Mouse (Mus musculus) lung, postnatal 0 days (tissue): ENCODE measurements around the gene Tpcn1. TPM values are rescaled to one million over a fixed set of nuclear protein-coding genes. Genes with fewer than 3 reads are reported as not detected.
A peak's percentile ranks its signal among the peaks of the same experiment; 100 is the strongest.

Experiments
- ATAC-seq: fragments of 200-750 bp; cut with Nextera tagmentation; 2 replicates; pipeline ENCODE4 v1.8.0; 2017; ENCODE audit warnings: moderate library complexity
- DNase-seq: peaks from one replicate; pipeline ENCODE4 v3.0.0-alpha.2; 2016; ENCODE audit warnings: low spot score
- H3K27ac ChIP-seq: fragments of 300-500 bp; sonication (generic); 2 replicates; pipeline ENCODE4 v1.5.1; 2014; ENCODE audit warnings: antibody characterized with exemption, mild to moderate bottlenecking, low read length, mixed read lengths
- H3K27me3 ChIP-seq: fragments of 300-500 bp; sonication (generic); replicated peaks from 2 replicates; pipeline ENCODE4 v1.6.1; 2014; ENCODE audit warnings: low read length, mixed read lengths; ENCODE audit not compliant: insufficient read depth
- H3K36me3 ChIP-seq: fragments of 300-500 bp; sonication (generic); 2 replicates; pipeline ENCODE4 v1.6.1; 2014; ENCODE audit warnings: low read length, mixed read lengths; ENCODE audit not compliant: insufficient read depth
- H3K4me1 ChIP-seq: fragments of 300-500 bp; sonication (generic); 2 replicates; pipeline ENCODE4 v1.6.1; 2014; ENCODE audit warnings: antibody characterized with exemption, low read depth, low read length, mixed read lengths; ENCODE audit not compliant: insufficient read depth
- H3K4me2 ChIP-seq: fragments of 300-500 bp; sonication (generic); replicated peaks from 2 replicates; pipeline ENCODE4 v1.6.1; 2014; ENCODE audit warnings: low read depth, mild to moderate bottlenecking, low read length, moderate library complexity, mixed read lengths
- H3K4me3 ChIP-seq: fragments of 300-500 bp; sonication (generic); 2 replicates; pipeline ENCODE4 v1.5.1; 2014; ENCODE audit warnings: low read depth, low read length
- H3K9ac ChIP-seq: fragments of 300-500 bp; sonication (generic); replicated peaks from 2 replicates; pipeline ENCODE4 v1.6.1; 2014; ENCODE audit warnings: low read depth, mild to moderate bottlenecking
- H3K9me3 ChIP-seq: fragments of 300-500 bp; sonication (generic); 2 replicates; pipeline ENCODE4 v1.6.1; 2016; ENCODE audit warnings: low read length, mixed read lengths
- CTCF ChIP-seq: IDR thresholded peaks from 2 replicates; pipeline ENCODE4 v1.5.1; 2016; ENCODE audit warnings: antibody characterized with exemption, mild to moderate bottlenecking
- EP300 ChIP-seq: IDR thresholded peaks from 2 replicates; pipeline ENCODE4 v1.6.1; 2016; ENCODE audit warnings: antibody characterized with exemption, mild to moderate bottlenecking, control low read depth
- WGBS: fragments of 180-500 bp; shearing (Covaris S2); extraction: QIAGEN DNeasy Blood & Tissue Kit; methylation state at CpG from one replicate; pipeline ENCODE4 v1.1.7; 2014; 5-methylcytosine and 5-hydroxymethylcytosine counted together
- polyA plus RNA-seq: library from polyadenylated mRNA; unstranded; fragments of >200 nt; fragmentation: Nextera tagmentation; extraction: Ambion mirVana; gene quantifications from 2 replicates; pipeline ENCODE4 v1.2.1, GENCODE M21; 2015

Tpcn1 gene
- polyA plus RNA-seq, 1 experiment from 2014 or later = 17.5 TPM

DNA sequence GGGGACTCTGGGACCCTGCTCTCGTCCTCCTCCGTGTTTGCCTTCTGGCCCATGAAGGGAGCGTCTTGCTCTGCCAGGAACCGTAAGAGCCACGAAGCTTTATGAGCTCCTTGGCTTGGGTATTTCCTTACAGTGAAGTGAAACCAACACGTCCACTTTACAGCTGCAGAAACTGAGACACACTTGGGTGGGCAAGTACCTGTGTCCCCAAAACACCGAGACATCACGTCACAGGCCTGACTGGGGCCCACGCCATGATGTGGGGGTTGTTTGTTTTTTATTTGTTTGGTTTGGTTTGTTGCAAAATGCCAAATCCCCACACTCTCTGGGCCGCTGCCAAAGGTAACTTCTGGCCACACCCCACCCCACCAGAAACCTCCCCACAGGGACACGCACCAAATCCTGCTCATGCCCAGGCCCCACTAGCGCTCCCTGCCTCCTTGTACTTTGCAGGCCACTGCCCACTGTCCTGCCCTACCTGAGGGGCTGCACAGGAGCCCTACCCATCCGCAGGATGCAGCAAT, 92.7 kb downstream of the Tpcn1 start:
- Histone ChIP-seq H3K36me3 (0 out of 2 replicates have a peak, but pooled peaks cover 3% of the 10 kb centered on the region), H3K9me3 (no peaks in the 10 kb centered on the region)
- WGBS = 85% methylated on average over 13 of the region's 13 CpGs

DNA sequence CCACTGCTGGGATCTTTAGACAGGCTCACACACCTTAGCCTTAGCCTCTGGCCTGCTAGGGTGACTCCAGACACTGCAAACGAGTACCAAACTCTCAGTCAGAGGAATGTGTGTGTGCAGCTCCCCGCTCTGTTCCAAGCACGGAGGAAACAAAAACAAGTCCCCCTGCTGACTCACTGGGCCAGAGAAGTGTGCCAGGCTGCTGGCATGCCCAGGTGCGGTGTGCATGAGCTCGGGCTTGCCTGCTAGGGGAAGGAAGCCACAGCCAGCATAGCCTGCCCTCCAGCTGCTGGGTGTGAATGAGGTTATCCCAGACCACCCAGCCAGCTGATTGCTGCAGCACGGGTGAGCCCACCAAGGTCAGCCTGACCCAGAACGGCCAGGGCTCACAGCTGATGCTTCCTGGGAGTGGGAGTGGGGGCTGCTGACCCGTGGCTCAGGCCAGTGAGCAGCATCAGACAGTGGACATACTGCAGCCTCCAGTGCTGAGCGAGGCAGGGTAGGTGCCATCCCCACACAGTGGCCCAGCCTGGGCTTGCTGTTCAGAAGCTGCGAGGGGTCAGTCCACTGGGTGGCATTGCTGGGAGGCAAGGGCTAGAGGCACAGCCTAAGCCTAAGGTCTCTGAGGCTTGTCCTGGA, 93.3 kb downstream of the Tpcn1 start:
- no peaks in the 10 kb centered on the region for H3K9me3 ChIP-seq
- H3K4me3 ChIP-seq = no peak overlapping the region
- no peak overlapping the region for H3K9ac ChIP-seq
- TF ChIP-seq CTCF (no peak), EP300 (no peak)
- DNase-seq = no peak
- H3K27me3 ChIP-seq = no peaks in the 10 kb centered on the region
- ATAC-seq = no peak
- 0 out of 2 replicates have a peak, but pooled peaks cover 3% of the 10 kb centered on the region for H3K36me3 ChIP-seq
- H3K4me1 ChIP-seq = no peaks in the 10 kb centered on the region
- H3K27ac ChIP-seq = no peak overlapping the region
- 74% methylated on average over 10 of the region's 10 CpGs for WGBS
- H3K4me2 ChIP-seq = no peak overlapping the region

More for the DNA sequence above, 92.7 kb downstream of the Tpcn1 start:
- H3K9ac ChIP-seq = no peak overlapping the region
- DNase-seq = no peak
- TF ChIP-seq CTCF (no peak), EP300 (no peak)
- no peaks in the 10 kb centered on the region for H3K27me3 ChIP-seq
- no peak overlapping the region for H3K27ac ChIP-seq
- no peak overlapping the region for H3K4me3 ChIP-seq
- ATAC-seq = no peak
- H3K4me2 ChIP-seq = no peak overlapping the region
- H3K4me1 ChIP-seq = no peaks in the 10 kb centered on the region

DNA sequence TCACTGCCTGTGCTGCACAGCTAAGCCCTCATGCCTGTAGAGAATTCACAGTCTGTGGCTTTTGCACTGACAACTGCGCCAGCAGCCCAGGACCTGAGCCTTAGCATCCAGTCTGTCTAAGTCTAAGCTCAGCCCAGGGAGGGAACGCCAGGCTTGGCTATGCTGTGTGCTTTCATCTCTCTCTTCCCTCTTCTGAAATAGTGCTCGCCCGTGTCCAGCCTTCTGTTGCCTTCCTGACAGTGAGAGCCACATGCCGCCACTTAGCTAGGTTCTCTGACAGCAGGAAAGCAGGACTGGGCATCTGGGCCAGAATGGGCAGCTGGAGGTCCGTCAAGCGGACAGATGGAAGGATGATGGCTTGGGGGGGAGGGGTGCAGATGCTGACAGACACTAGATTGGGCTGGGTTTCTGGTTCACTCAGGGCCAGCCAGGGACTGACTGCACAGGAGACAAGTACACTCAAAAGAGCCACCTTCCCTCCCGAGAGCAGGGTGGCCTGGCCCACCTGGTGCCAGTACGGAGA, 94.5 kb downstream of the Tpcn1 start:
- ATAC-seq (no peak), DNase-seq (no peak)
- no peak overlapping the region for H3K27ac ChIP-seq
- H3K4me2 ChIP-seq = no peak overlapping the region
- H3K27me3 ChIP-seq = no peaks in the 10 kb centered on the region
- H3K9ac ChIP-seq = no peak overlapping the region
- TF ChIP-seq CTCF (no peak), EP300 (no peak)
- H3K36me3 ChIP-seq = 0 out of 2 replicates have a peak, but pooled peaks cover 3% of the 10 kb centered on the region
- no peaks in the 10 kb centered on the region for H3K4me1 ChIP-seq
- 84% methylated on average over 9 of the region's 9 CpGs for WGBS
- no peaks in the 10 kb centered on the region for H3K9me3 ChIP-seq
- H3K4me3 ChIP-seq = no peak overlapping the region

DNA sequence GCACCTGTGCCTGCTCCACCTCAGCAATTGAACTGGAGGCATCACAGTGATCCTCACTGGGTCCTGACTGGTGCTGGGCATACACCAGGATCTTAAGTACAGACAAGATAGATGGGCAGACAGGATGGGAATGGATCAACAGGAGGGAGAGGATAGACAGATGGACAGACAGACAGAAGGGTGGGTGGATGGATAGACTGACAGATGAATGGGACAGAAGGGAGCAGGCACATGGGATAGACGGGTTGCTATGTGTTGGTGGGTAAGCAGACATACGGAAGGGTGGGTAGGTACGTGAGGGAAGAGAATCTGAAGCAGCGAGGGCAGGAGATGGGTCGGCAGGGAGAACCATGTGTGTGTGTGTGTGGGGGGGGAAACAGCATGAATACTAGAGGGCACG, 95.0 kb downstream of the Tpcn1 start:
- 0 out of 2 replicates have a peak, but pooled peaks cover 3% of the 10 kb centered on the region for H3K36me3 ChIP-seq
- 92% methylated on average over 6 of the region's 6 CpGs for WGBS
- no peaks in the 10 kb centered on the region for H3K9me3 ChIP-seq
- TF ChIP-seq EP300 (no peak), CTCF (no peak)
- no peaks in the 10 kb centered on the region for H3K27me3 ChIP-seq
- no peak for ATAC-seq
- H3K9ac ChIP-seq = no peak overlapping the region
- no peak overlapping the region for H3K27ac ChIP-seq
- no peak overlapping the region for H3K4me3 ChIP-seq
- no peak for DNase-seq
- H3K4me1 ChIP-seq = no peaks in the 10 kb centered on the region
- no peak overlapping the region for H3K4me2 ChIP-seq

DNA sequence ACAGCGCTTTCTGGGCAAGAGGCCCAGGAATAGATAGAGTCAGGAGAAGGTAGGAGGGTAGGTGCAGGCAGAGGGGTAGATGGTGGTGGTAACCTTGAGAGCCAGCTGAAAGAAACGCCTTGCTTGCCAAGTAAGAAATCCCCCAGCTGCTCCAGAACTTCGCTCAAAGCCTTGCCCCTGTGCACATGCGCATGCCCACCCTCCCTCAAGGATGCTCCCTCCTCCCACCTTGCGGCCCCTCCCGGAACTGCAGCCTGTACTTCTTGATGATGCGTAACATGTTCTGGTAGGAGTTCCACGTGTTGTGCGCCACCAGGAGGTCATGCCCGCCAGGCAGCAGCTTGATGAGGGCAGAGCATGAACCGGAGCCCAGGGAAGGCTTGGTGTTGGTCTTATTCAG, 96.0 kb downstream of the Tpcn1 start:
- Histone ChIP-seq H3K9me3 (no peaks in the 10 kb centered on the region), H3K4me1 (no peaks in the 10 kb centered on the region), H3K27me3 (no peaks in the 10 kb centered on the region), H3K4me2 (no peak overlapping the region), H3K4me3 (no peak overlapping the region), H3K27ac (no peak overlapping the region), H3K9ac (no peak overlapping the region), H3K36me3 (0 out of 2 replicates have a peak, but pooled peaks cover 10% of the 10 kb centered on the region)
- 72% methylated on average over 11 of the region's 11 CpGs for WGBS
- DNase-seq = no peak
- TF ChIP-seq CTCF = peak; percentile 62
- no peak for TF ChIP-seq EP300
- ATAC-seq = no peak

DNA sequence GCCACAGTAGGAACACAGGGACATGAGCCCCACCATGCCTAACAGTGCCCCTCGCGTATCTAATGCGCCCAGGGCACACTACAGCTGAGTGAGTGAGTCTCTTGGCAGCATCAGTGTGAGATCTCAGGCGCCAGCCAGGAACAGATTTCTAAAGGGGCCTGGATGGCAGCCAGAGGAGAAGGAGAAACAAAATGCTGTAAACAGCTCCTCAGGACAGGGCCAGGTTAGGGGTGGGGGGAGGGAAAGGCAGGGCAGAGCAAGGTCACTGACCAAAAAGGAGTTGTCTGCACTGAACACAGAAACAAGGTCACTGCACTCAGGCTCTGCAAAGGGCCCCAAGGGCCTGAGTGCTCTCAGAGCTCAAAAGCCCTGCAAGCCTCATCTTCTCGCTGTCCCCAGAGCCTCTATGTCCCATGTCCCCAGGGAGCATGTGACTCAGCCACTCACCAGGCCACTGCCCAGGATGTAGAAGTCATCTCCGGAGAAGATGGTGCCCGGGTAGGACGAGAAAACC, 97.7 kb downstream of the Tpcn1 start:
- Histone ChIP-seq H3K4me3 (no peak overlapping the region), H3K9me3 (no peaks in the 10 kb centered on the region), H3K36me3 (0 out of 2 replicates have a peak, but pooled peaks cover 15% of the 10 kb centered on the region), H3K4me1 (no peaks in the 10 kb centered on the region), H3K4me2 (no peak overlapping the region), H3K27me3 (no peaks in the 10 kb centered on the region), H3K27ac (no peak overlapping the region), H3K9ac (no peak overlapping the region)
- WGBS = 53% methylated on average over 8 of the region's 8 CpGs
- no peak for TF ChIP-seq CTCF
- no peak for TF ChIP-seq EP300
- DNase-seq (peak; percentile 49), ATAC-seq (peak; percentile 36)
